Mouse (Mus musculus): Measurements from ENCODE around the gene Csnk2b. TPM values are rescaled to one million over a fixed set of nuclear protein-coding genes. Genes with fewer than 3 reads are reported as not detected.

The Csnk2b gene
- polyA plus RNA-seq, 2 experiments, result 79.2 to 127 TPM

- WGBS (ENCODE audit: insufficient replicate concordance), result 91% methylated on average over 8 of the region's 8 CpGs
- no peaks in the 10 kb centered on the region for H3K9me3 ChIP-seq (ENCODE audit: control insufficient read depth, low read length)
- no peak overlapping the region for H3K9ac ChIP-seq (replicated peaks)
- H3K4me2 ChIP-seq (ENCODE audit: low read depth), result no peak overlapping the region
- TF ChIP-seq EP300 (IDR thresholded peaks at IDR 0.05; ENCODE audit: low read depth) (no peak), CTCF (IDR thresholded peaks at IDR 0.05; ENCODE audit: low read depth) (no peak)
- no peak overlapping the region for H3K4me3 ChIP-seq (ENCODE audit: insufficient read depth in 1 of 2, low read depth in 2 of 2, low read length in 2 of 2)
- H3K27ac ChIP-seq, result no peak overlapping the region
- ATAC-seq (ENCODE audit: insufficient read depth) (no peak), DNase-seq (ENCODE audit: low read depth in 3 of 3, low spot score in 3 of 3) (no peak)
- H3K27me3 ChIP-seq (ENCODE audit: control insufficient read depth, insufficient read depth, low read length), result no peaks in the 10 kb centered on the region
- peaks cover 0 to 7% of the 10 kb centered on the region in 2 experiments; a peak in 3 of 4 replicates for H3K4me1 ChIP-seq (replicated peaks; ENCODE audit: control insufficient read depth in 2 of 2, insufficient read depth in 2 of 2, low read length in 1 of 2)
- peaks cover 96% of the 10 kb centered on the region for H3K36me3 ChIP-seq (replicated peaks; ENCODE audit: control insufficient read depth, insufficient read depth, low read depth)
Observed at GRCm38 (mm10) chr17:35157661-35158175, 35.9 kb upstream of the Csnk2b start.

DNA sequence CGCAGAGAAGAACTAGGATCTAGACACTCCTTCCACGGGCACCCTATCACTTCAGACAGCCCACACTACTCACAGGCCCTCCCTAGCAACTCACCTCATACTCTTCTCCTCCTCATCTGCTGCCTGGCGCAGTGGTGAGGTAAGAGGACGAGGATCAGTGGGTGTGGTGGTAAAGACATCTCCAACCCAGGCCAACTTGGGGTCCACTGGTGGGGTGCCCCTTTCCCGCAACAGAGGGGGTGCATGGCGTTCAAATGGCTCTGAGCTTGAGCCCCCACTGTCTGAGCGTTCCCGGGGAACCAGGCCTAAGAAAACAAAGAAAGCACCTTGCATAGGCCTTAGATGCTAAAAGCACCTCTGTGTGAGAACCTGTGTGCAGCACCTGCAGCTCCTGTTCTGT lies 35.4 kb upstream of the Csnk2b start:
- no peak overlapping the region for H3K27ac ChIP-seq
- H3K9ac ChIP-seq (replicated peaks), result no peak overlapping the region
- peaks cover 99% of the 10 kb centered on the region for H3K36me3 ChIP-seq (replicated peaks; ENCODE audit: control insufficient read depth, insufficient read depth, low read depth)
- H3K4me1 ChIP-seq (replicated peaks; ENCODE audit: control insufficient read depth in 2 of 2, insufficient read depth in 2 of 2, low read length in 1 of 2), result peaks cover 0 to 3% of the 10 kb centered on the region in 2 experiments; a peak in 1 of 4 replicates
- H3K4me3 ChIP-seq (ENCODE audit: insufficient read depth in 1 of 2, low read depth in 2 of 2, low read length in 2 of 2), result no peak overlapping the region
- H3K4me2 ChIP-seq (ENCODE audit: low read depth), result no peak overlapping the region
- WGBS (ENCODE audit: insufficient replicate concordance), result 87% methylated on average over 8 of the region's 8 CpGs
- no peaks in the 10 kb centered on the region for H3K9me3 ChIP-seq (ENCODE audit: control insufficient read depth, low read length)
- DNase-seq (ENCODE audit: low read depth in 3 of 3, low spot score in 3 of 3), result no peak
- H3K27me3 ChIP-seq (ENCODE audit: control insufficient read depth, insufficient read depth, low read length), result no peaks in the 10 kb centered on the region
- TF ChIP-seq EP300 (IDR thresholded peaks at IDR 0.05; ENCODE audit: low read depth) (no peak), CTCF (IDR thresholded peaks at IDR 0.05; ENCODE audit: low read depth) (no peak)
- no peak for ATAC-seq (ENCODE audit: insufficient read depth)

- DNase-seq (ENCODE audit: low read depth in 3 of 3, low spot score in 3 of 3) (no peak), ATAC-seq (ENCODE audit: insufficient read depth) (no peak)
- no peaks in the 10 kb centered on the region for H3K4me1 ChIP-seq (replicated peaks; ENCODE audit: control insufficient read depth in 2 of 2, insufficient read depth in 2 of 2, low read length in 1 of 2)
- no peak overlapping the region for H3K9ac ChIP-seq (replicated peaks)
- no peak overlapping the region for H3K4me2 ChIP-seq (ENCODE audit: low read depth)
- no peaks in the 10 kb centered on the region for H3K27me3 ChIP-seq (ENCODE audit: control insufficient read depth, insufficient read depth, low read length)
- H3K27ac ChIP-seq, result no peak overlapping the region
- H3K36me3 ChIP-seq (replicated peaks; ENCODE audit: control insufficient read depth, insufficient read depth, low read depth), result peaks cover 99% of the 10 kb centered on the region
- H3K4me3 ChIP-seq (ENCODE audit: insufficient read depth in 1 of 2, low read depth in 2 of 2, low read length in 2 of 2), result no peak overlapping the region
- H3K9me3 ChIP-seq (ENCODE audit: control insufficient read depth, low read length), result no peaks in the 10 kb centered on the region
- 87% methylated on average over 33 of the region's 33 CpGs for WGBS (ENCODE audit: insufficient replicate concordance)
- TF ChIP-seq CTCF (IDR thresholded peaks at IDR 0.05; ENCODE audit: low read depth) (no peak), EP300 (IDR thresholded peaks at IDR 0.05; ENCODE audit: low read depth) (no peak)
Observed at GRCm38 (mm10) chr17:35156461-35157200, 34.8 kb upstream of the Csnk2b start.

GRCm38 (mm10) chr17:35155451-35155850 lies 33.6 kb upstream of the Csnk2b start:
- Histone ChIP-seq H3K9me3 (ENCODE audit: control insufficient read depth, low read length) (no peaks in the 10 kb centered on the region), H3K4me2 (ENCODE audit: low read depth) (no peak overlapping the region), H3K27me3 (ENCODE audit: control insufficient read depth, insufficient read depth, low read length) (no peaks in the 10 kb centered on the region), H3K36me3 (replicated peaks; ENCODE audit: control insufficient read depth, insufficient read depth, low read depth) (peaks cover 97% of the 10 kb centered on the region), H3K4me3 (ENCODE audit: insufficient read depth in 1 of 2, low read depth in 2 of 2, low read length in 2 of 2) (no peak overlapping the region), H3K9ac (replicated peaks) (no peak overlapping the region), H3K27ac (no peak overlapping the region), H3K4me1 (replicated peaks; ENCODE audit: control insufficient read depth in 2 of 2, insufficient read depth in 2 of 2, low read length in 1 of 2) (no peaks in the 10 kb centered on the region)
- TF ChIP-seq EP300 (IDR thresholded peaks at IDR 0.05; ENCODE audit: low read depth) (no peak), CTCF (IDR thresholded peaks at IDR 0.05; ENCODE audit: low read depth) (no peak)
- WGBS (ENCODE audit: insufficient replicate concordance), result 89% methylated on average over 12 of the region's 12 CpGs
- ATAC-seq (ENCODE audit: insufficient read depth) (no peak), DNase-seq (ENCODE audit: low read depth in 3 of 3, low spot score in 3 of 3) (no peak)

GRCm38 (mm10) chr17:35154616-35155015 lies 32.8 kb upstream of the Csnk2b start:
- 86% methylated on average over 7 of the region's 7 CpGs for WGBS (ENCODE audit: insufficient replicate concordance)
- H3K36me3 ChIP-seq (replicated peaks; ENCODE audit: control insufficient read depth, insufficient read depth, low read depth), result peaks cover 97% of the 10 kb centered on the region
- no peak overlapping the region for H3K4me2 ChIP-seq (ENCODE audit: low read depth)
- no peak for DNase-seq (ENCODE audit: low read depth in 3 of 3, low spot score in 3 of 3)
- no peak overlapping the region for H3K4me3 ChIP-seq (ENCODE audit: insufficient read depth in 1 of 2, low read depth in 2 of 2, low read length in 2 of 2)
- H3K9me3 ChIP-seq (ENCODE audit: control insufficient read depth, low read length), result no peaks in the 10 kb centered on the region
- H3K27ac ChIP-seq, result no peak overlapping the region
- TF ChIP-seq EP300 (IDR thresholded peaks at IDR 0.05; ENCODE audit: low read depth) (no peak), CTCF (IDR thresholded peaks at IDR 0.05; ENCODE audit: low read depth) (no peak)
- no peaks in the 10 kb centered on the region for H3K4me1 ChIP-seq (replicated peaks; ENCODE audit: control insufficient read depth in 2 of 2, insufficient read depth in 2 of 2, low read length in 1 of 2)
- H3K27me3 ChIP-seq (ENCODE audit: control insufficient read depth, insufficient read depth, low read length), result no peaks in the 10 kb centered on the region
- ATAC-seq (ENCODE audit: insufficient read depth), result no peak
- no peak overlapping the region for H3K9ac ChIP-seq (replicated peaks)
